Mouse (Mus musculus) adrenal gland, postnatal 10 days (tissue): ENCODE measurements at regions not wholly inside any gene's neighbourhood (a gene's known extent, or its start where the extent isn't known, plus 50 kb on each side); places are given as distances from the start of the nearest gene placed in this dataset.

Source experiments
- DNase-seq: peaks from one replicate; pipeline ENCODE4 v3.0.0; 2021; ENCODE audit warnings: mixed read lengths

GRCm38 (mm10) chr3:37875331-37876015, 151.2 kb upstream of the Gm5148 start:
- DNase-seq: peak; percentile 59

GRCm38 (mm10) chr3:37874864-37875263, 150.6 kb upstream of the Gm5148 start:
- DNase-seq: no peak

- DNase-seq: no peak
Observed at GRCm38 (mm10) chr3:37874346-37874745, 150.1 kb upstream of the Gm5148 start.

- DNase-seq: no peak
Observed at GRCm38 (mm10) chr3:37872329-37872728, 148.0 kb upstream of the Gm5148 start.

GRCm38 (mm10) chr3:37871076-37871475, 146.8 kb upstream of the Gm5148 start:
- DNase-seq: no peak

- DNase-seq: peak; percentile 24
Observed at GRCm38 (mm10) chr3:37868454-37868853, 144.2 kb upstream of the Gm5148 start.

- no peak for DNase-seq
Observed at GRCm38 (mm10) chr3:37862756-37863155, 138.5 kb upstream of the Gm5148 start.

GRCm38 (mm10) chr3:37860715-37861461, 136.6 kb upstream of the Gm5148 start:
- no peak for DNase-seq

GRCm38 (mm10) chr3:37860034-37860714, 135.9 kb upstream of the Gm5148 start:
- DNase-seq: peak; percentile 49

- DNase-seq: no peak
Observed at GRCm38 (mm10) chr3:37858624-37859302, 134.5 kb upstream of the Gm5148 start.

GRCm38 (mm10) chr3:37846191-37847003, 122.1 kb upstream of the Gm5148 start:
- no peak for DNase-seq

GRCm38 (mm10) chr3:37845313-37846023, 121.2 kb upstream of the Gm5148 start:
- peak; percentile 60 for DNase-seq

- no peak for DNase-seq
Observed at GRCm38 (mm10) chr3:37844731-37845312, 120.5 kb upstream of the Gm5148 start.

GRCm38 (mm10) chr3:37842289-37842688, 118.0 kb upstream of the Gm5148 start:
- DNase-seq: no peak

GRCm38 (mm10) chr3:37838896-37839295, 114.6 kb upstream of the Gm5148 start:
- peak; percentile 14 for DNase-seq

- DNase-seq: no peak
Observed at GRCm38 (mm10) chr3:37836749-37837148, 112.5 kb upstream of the Gm5148 start.

- DNase-seq: no peak
Observed at GRCm38 (mm10) chr3:37835687-37836086, 111.4 kb upstream of the Gm5148 start.

GRCm38 (mm10) chr3:37835135-37835534, 110.8 kb upstream of the Gm5148 start:
- DNase-seq: no peak

GRCm38 (mm10) chr3:37834626-37835025, 110.3 kb upstream of the Gm5148 start:
- no peak for DNase-seq

GRCm38 (mm10) chr3:37833387-37833786, 109.1 kb upstream of the Gm5148 start:
- DNase-seq: no peak

GRCm38 (mm10) chr3:37827546-37827945, 103.3 kb upstream of the Gm5148 start:
- DNase-seq: no peak
